Mouse (Mus musculus) MEL (cell line): ENCODE measurements around the gene Slc41a3. TPM values are rescaled to one million over a fixed set of nuclear protein-coding genes. Genes with fewer than 3 reads are reported as not detected.

Experiments
- DNase-seq: peaks from one replicate; pipeline ENCODE4 v3.0.0; 2011; ENCODE audit warnings: low read depth, low spot score
- H3K27ac ChIP-seq: 2 replicates; pipeline ENCODE4 v1.5.1; 2012; ENCODE audit warnings: low read depth, mild to moderate bottlenecking, control low read depth, low read length, moderate library complexity; ENCODE audit not compliant: control insufficient read depth
- H3K27me3 ChIP-seq, 2 experiments: fragments of 150-350 bp in 1 of 2; sonication (generic) in 1 of 2; 2 replicates each; pipeline ENCODE4 v1.6.1; 2012; ENCODE audit warnings: low read length in 2 of 2, mild to moderate bottlenecking in 2 of 2, improper control_type of control experiment in 1 of 2, moderate library complexity in 1 of 2; ENCODE audit not compliant: insufficient read depth in 2 of 2, control insufficient read depth in 1 of 2
- H3K36me3 ChIP-seq, 2 experiments: 2 replicates each; pipeline ENCODE4 v1.6.1; 2012 to 2014; ENCODE audit warnings: low read length in 2 of 2, improper control_type of control experiment in 1 of 2, inconsistent platforms in 1 of 2, mild to moderate bottlenecking in 1 of 2; ENCODE audit not compliant: insufficient read depth in 2 of 2, control insufficient read depth in 1 of 2
- H3K4me1 ChIP-seq, 2 experiments: fragments of 150-350 bp in 1 of 2; sonication (generic) in 1 of 2; 2 replicates each; pipeline ENCODE4 v1.6.1; 2012; ENCODE audit warnings: low read length in 2 of 2, improper control_type of control experiment in 1 of 2, mild to moderate bottlenecking in 1 of 2; ENCODE audit not compliant: insufficient read depth in 2 of 2, control insufficient read depth in 1 of 2
- H3K4me3 ChIP-seq, 2 experiments: fragments of 150-350 bp in 1 of 2; sonication (generic) in 1 of 2; 2 replicates each; pipeline ENCODE4 v1.5.1; 2012; ENCODE audit warnings: low read depth in 2 of 2, low read length in 2 of 2, mild to moderate bottlenecking in 2 of 2, moderate library complexity in 2 of 2, control low read depth in 1 of 2, improper control_type of control experiment in 1 of 2; ENCODE audit not compliant: control insufficient read depth in 1 of 2, insufficient read depth in 1 of 2
- H3K79me2 ChIP-seq: 2 replicates; pipeline ENCODE4 v1.6.1; 2012; ENCODE audit warnings: mild to moderate bottlenecking, low read length, moderate library complexity; ENCODE audit not compliant: control insufficient read depth, poor library complexity, insufficient read depth
- H3K9ac ChIP-seq: 2 replicates; pipeline ENCODE4 v1.6.1; 2012; ENCODE audit warnings: low read depth, mild to moderate bottlenecking, control low read depth, low read length, moderate library complexity; ENCODE audit not compliant: control insufficient read depth, poor library complexity, severe bottlenecking
- H3K9me3 ChIP-seq: fragments of 150-350 bp; sonication (generic); replicated peaks from 2 replicates; pipeline ENCODE4 v1.6.1; 2012; ENCODE audit warnings: mild to moderate bottlenecking, low read length, improper control_type of control experiment, moderate library complexity; ENCODE audit not compliant: insufficient read depth
- BHLHE40 ChIP-seq: IDR thresholded peaks from 2 replicates; pipeline ENCODE4 v1.6.1; 2012; ENCODE audit warnings: low read depth, mild to moderate bottlenecking, inconsistent platforms, low read length, improper control_type of control experiment, borderline replicate concordance
- CTCF ChIP-seq, 3 experiments: IDR thresholded peaks in 2 of 3; conservative IDR thresholded peaks in 1 of 3; 2 replicates each; pipeline ENCODE4 v1.5.1; 2011 to 2012; ENCODE audit warnings: low read length in 3 of 3, low read depth in 2 of 3, mild to moderate bottlenecking in 2 of 3, improper control_type of control experiment in 1 of 3, inconsistent platforms in 1 of 3, mixed read lengths in 1 of 3, moderate library complexity in 1 of 3; ENCODE audit not compliant: control insufficient read depth in 1 of 3, insufficient read depth in 1 of 3, poor library complexity in 1 of 3, severe bottlenecking in 1 of 3
- ELF1 ChIP-seq: IDR thresholded peaks from 2 replicates; pipeline ENCODE4 v1.6.1; 2014; ENCODE audit warnings: low read depth, mild to moderate bottlenecking, inconsistent platforms, low read length, improper control_type of control experiment, moderate library complexity
- EP300 ChIP-seq, 2 experiments: IDR thresholded peaks; 2 replicates each; pipeline ENCODE4 v1.6.1; 2011; ENCODE audit warnings: improper control_type of control experiment in 2 of 2, low read length in 2 of 2, low read depth in 1 of 2, mild to moderate bottlenecking in 1 of 2
- ETS1 ChIP-seq: IDR thresholded peaks from 2 replicates; pipeline ENCODE4 v1.6.1; 2012; ENCODE audit warnings: low read depth, mild to moderate bottlenecking, inconsistent platforms, low read length, improper control_type of control experiment, moderate library complexity
- GABPA ChIP-seq: IDR thresholded peaks from 2 replicates; pipeline ENCODE4 v1.6.1; 2012; ENCODE audit warnings: low read depth, mild to moderate bottlenecking, inconsistent platforms, low read length, improper control_type of control experiment, moderate library complexity
- GATA1 ChIP-seq: IDR thresholded peaks from 2 replicates; pipeline ENCODE4 v1.6.1; 2011; ENCODE audit warnings: low read depth, low read length, improper control_type of control experiment
- JUND ChIP-seq: IDR thresholded peaks from 2 replicates; pipeline ENCODE4 v1.6.1; 2011; ENCODE audit warnings: low read depth, mild to moderate bottlenecking, improper control_type of control experiment, low read length
- KAT2A ChIP-seq: conservative IDR thresholded peaks from 2 replicates; pipeline ENCODE4 v1.6.1; 2012; ENCODE audit warnings: low read depth, low read length, improper control_type of control experiment, inconsistent platforms
- MAX ChIP-seq: IDR thresholded peaks from 2 replicates; pipeline ENCODE4 v1.6.1; 2011; ENCODE audit warnings: low read length, improper control_type of control experiment
- MAZ ChIP-seq: IDR thresholded peaks from 2 replicates; pipeline ENCODE4 v1.6.1; 2012; ENCODE audit warnings: low read depth, mild to moderate bottlenecking, inconsistent platforms, low read length, improper control_type of control experiment
- MEF2A ChIP-seq: IDR thresholded peaks from 2 replicates; pipeline ENCODE4 v1.6.1; 2014; ENCODE audit warnings: low read depth, mild to moderate bottlenecking, inconsistent platforms, low read length, improper control_type of control experiment; ENCODE audit not compliant: poor library complexity, insufficient replicate concordance, severe bottlenecking; ENCODE audit errors: extremely low read depth
- MYB ChIP-seq: IDR thresholded peaks from 2 replicates; pipeline ENCODE4 v1.6.1; 2011; ENCODE audit warnings: mild to moderate bottlenecking, low read depth, low read length, improper control_type of control experiment
- MYC ChIP-seq: IDR thresholded peaks from 2 replicates; pipeline ENCODE4 v1.6.1; 2011; ENCODE audit warnings: low read depth, mild to moderate bottlenecking, low read length, improper control_type of control experiment, moderate library complexity
- NELFE ChIP-seq: IDR thresholded peaks from 2 replicates; pipeline ENCODE4 v1.6.1; 2011; ENCODE audit warnings: low read depth, low read length, improper control_type of control experiment
- NRF1 ChIP-seq: IDR thresholded peaks from 2 replicates; pipeline ENCODE4 v1.6.1; 2014; ENCODE audit warnings: low read depth, mild to moderate bottlenecking, inconsistent platforms, low read length, improper control_type of control experiment, moderate library complexity; ENCODE audit not compliant: poor library complexity, insufficient read depth, severe bottlenecking
- POLR2A ChIP-seq, 2 experiments: IDR thresholded peaks; 2 replicates each; pipeline ENCODE4 v1.6.1; 2011 to 2012; ENCODE audit warnings: low read length in 2 of 2, mild to moderate bottlenecking in 2 of 2, control low read depth in 1 of 2, improper control_type of control experiment in 1 of 2, low read depth in 1 of 2, moderate library complexity in 1 of 2; ENCODE audit not compliant: control insufficient read depth in 1 of 2, insufficient read depth in 1 of 2, poor library complexity in 1 of 2
- POLR2AphosphoS2 ChIP-seq: IDR thresholded peaks from 2 replicates; pipeline ENCODE4 v1.6.1; 2011; ENCODE audit warnings: low read length, improper control_type of control experiment
- RAD21 ChIP-seq: IDR thresholded peaks from 2 replicates; pipeline ENCODE4 v1.6.1; 2011; ENCODE audit warnings: mild to moderate bottlenecking, low read depth, low read length, improper control_type of control experiment
- SIN3A ChIP-seq: IDR thresholded peaks from 2 replicates; pipeline ENCODE4 v1.6.1; 2012; ENCODE audit warnings: low read length, improper control_type of control experiment, inconsistent platforms
- SMC3 ChIP-seq: IDR thresholded peaks from 2 replicates; pipeline ENCODE4 v1.6.1; 2011; ENCODE audit warnings: low read depth, low read length, improper control_type of control experiment
- TAL1 ChIP-seq: IDR thresholded peaks from 2 replicates; pipeline ENCODE4 v1.6.1; 2012; ENCODE audit warnings: mild to moderate bottlenecking, inconsistent platforms, low read length, moderate library complexity, mixed read lengths
- TBP ChIP-seq: IDR thresholded peaks from 2 replicates; pipeline ENCODE4 v1.8.0; 2011; ENCODE audit warnings: low read depth, low read length, improper control_type of control experiment
- TCF12 ChIP-seq: IDR thresholded peaks from 2 replicates; pipeline ENCODE4 v1.6.1; 2014; ENCODE audit warnings: low read depth, mild to moderate bottlenecking, inconsistent platforms, low read length, improper control_type of control experiment, moderate library complexity
- UBTF ChIP-seq: IDR thresholded peaks from 2 replicates; pipeline ENCODE4 v1.6.1; 2012; ENCODE audit warnings: low read depth, mild to moderate bottlenecking, inconsistent platforms, low read length, improper control_type of control experiment, moderate library complexity, borderline replicate concordance; ENCODE audit not compliant: insufficient read depth
- ZC3H11A ChIP-seq: IDR thresholded peaks from 2 replicates; pipeline ENCODE4 v1.6.1; 2012; ENCODE audit warnings: low read depth, mild to moderate bottlenecking, inconsistent platforms, low read length, improper control_type of control experiment
- ZMIZ1 ChIP-seq: IDR thresholded peaks from 2 replicates; pipeline ENCODE4 v1.6.1; 2012; ENCODE audit warnings: low read depth, mild to moderate bottlenecking, inconsistent platforms, low read length, improper control_type of control experiment, moderate library complexity
- ZNF384 ChIP-seq: IDR thresholded peaks from 2 replicates; pipeline ENCODE4 v1.6.1; 2012; ENCODE audit warnings: low read depth, mild to moderate bottlenecking, inconsistent platforms, low read length, improper control_type of control experiment
- polyA plus RNA-seq, 2 experiments: library from polyadenylated mRNA; stranded (reverse) in 1 of 2; unstranded in 1 of 2; fragments of >175 nt in 1 of 2; fragments of >200 nt in 1 of 2; gene quantifications; 2 replicates each; pipeline versions ENCODE4 v1.2.1 to v1.2.4; 2012; ENCODE audit warnings: low replicate concordance in 2 of 2, low read depth in 1 of 2; ENCODE audit not compliant: insufficient read length in 2 of 2, insufficient read depth in 1 of 2, missing spikeins in 1 of 2
- total RNA-seq: library from RNA; depleted of rRNA; stranded (reverse); fragments of 300-350 nt; gene quantifications from 2 replicates; pipeline ENCODE4 v1.2.3, GENCODE M21; 2012

Slc41a3 gene
- total and polyA plus RNA-seq, 3 experiments: 65.8 to 70.4 TPM; not detected in 1

GRCm38 (mm10) chr6:90622758-90623455 is 18.4 kb downstream of the Slc41a3 start:
- Histone ChIP-seq H3K4me1 (peaks cover 23 to 57% of the 10 kb centered on the region in 2 experiments; a peak in 3 of 4 replicates), H3K36me3 (peaks cover 5 to 37% of the 10 kb centered on the region in 2 experiments), H3K27ac (peak overlapping the region; percentile 98), H3K9me3 (no peaks in the 10 kb centered on the region), H3K4me3 (peak overlapping the region; percentile 40 to 61), H3K9ac (peak overlapping the region; percentile 92), H3K27me3 (no peaks in the 10 kb centered on the region), H3K79me2 (peaks cover 61% of the 10 kb centered on the region)
- DNase-seq: peak; percentile 90
- TF ChIP-seq GATA1 (peak; percentile 92), NRF1 (peak; percentile 28; the same call in 1 of the 2 replicates), MYB (peak; percentile 71), TBP (peak; percentile 50; the same call in 1 of the 2 replicates), ZMIZ1 (peak; percentile 86), MEF2A (no peak), TAL1 (peak; percentile 94), MAX (peak; percentile 57; the same call in 1 of the 2 replicates), RAD21 (no peak), MAZ (peak; percentile 61), TCF12 (peak; percentile 97), ELF1 (peak; percentile 55), UBTF (0 out of 2 replicates have a peak, but pooled peaks have one; percentile 18), ETS1 (peak; percentile 88), ZC3H11A (no peak), ZNF384 (no peak), BHLHE40 (peak; percentile 77), MYC (0 out of 2 replicates have a peak, but pooled peaks have one; percentile 75), GABPA (no peak), CTCF (IDR thresholded peaks at IDR 0.05 in 2 of 3, conservative IDR thresholded peaks at IDR 0.05 in 1 of 3; ENCODE audit: control insufficient read depth in 1 of 3, insufficient read depth in 1 of 3, low read depth in 2 of 3, low read length in 3 of 3, poor library complexity in 1 of 3, severe bottlenecking in 1 of 3) (no peak), EP300 (IDR thresholded peaks at IDR 0.05; ENCODE audit: low read depth in 1 of 2, low read length in 2 of 2) (peak; percentile 91 to 97), POLR2A (IDR thresholded peaks at IDR 0.05; ENCODE audit: control insufficient read depth in 1 of 2, insufficient read depth in 1 of 2, low read depth in 1 of 2, low read length in 2 of 2, poor library complexity in 1 of 2) (peak in 1 of 2 experiments; percentile 72; a peak in 2 of 4 replicates), KAT2A (0 out of 2 replicates have a peak, but pooled peaks have one; percentile 34), SMC3 (no peak), POLR2AphosphoS2 (0 out of 2 replicates have a peak, but pooled peaks have one; percentile 22), SIN3A (peak; percentile 83), JUND (0 out of 2 replicates have a peak, but pooled peaks have one; percentile 40), NELFE (peak; percentile 26)
